Mouse (Mus musculus) hindbrain, embryonic 10.5 days (tissue): ENCODE results near the gene Bicdl2. TPM values are rescaled to one million over a fixed set of nuclear protein-coding genes. Genes with fewer than 3 reads are reported as not detected.

Experiments
- DNase-seq: peaks from one replicate; pipeline ENCODE4 v3.0.0-alpha.2; 2017; ENCODE audit warnings: low spot score
- H3K27ac ChIP-seq: fragments of 300-500 bp; sonication (generic); 2 replicates; pipeline ENCODE4 v1.5.1; 2016; ENCODE audit warnings: mild to moderate bottlenecking, moderate library complexity
- H3K27me3 ChIP-seq: fragments of 300-500 bp; sonication (generic); 2 replicates; pipeline ENCODE4 v1.6.1; 2016; ENCODE audit warnings: mild to moderate bottlenecking; ENCODE audit not compliant: poor library complexity, insufficient read depth, severe bottlenecking
- H3K36me3 ChIP-seq: fragments of 300-500 bp; sonication (generic); 2 replicates; pipeline ENCODE4 v1.6.1; 2016; ENCODE audit warnings: mild to moderate bottlenecking, moderate library complexity
- H3K4me1 ChIP-seq: fragments of 300-500 bp; sonication (generic); replicated peaks from 2 replicates; pipeline ENCODE4 v1.6.1; 2016; ENCODE audit warnings: mild to moderate bottlenecking
- H3K4me3 ChIP-seq: fragments of 300-500 bp; sonication (generic); 2 replicates; pipeline ENCODE4 v1.5.1; 2016; ENCODE audit warnings: mild to moderate bottlenecking, moderate library complexity
- H3K9me3 ChIP-seq: fragments of 300-500 bp; sonication (generic); 2 replicates; pipeline ENCODE4 v1.6.1; 2016; ENCODE audit warnings: mild to moderate bottlenecking, moderate library complexity
- WGBS: fragments of 180-500 bp; shearing (Covaris S2); methylation state at CpG from one replicate; pipeline ENCODE4 v1.1.7; 2016; 5-methylcytosine and 5-hydroxymethylcytosine counted together
- polyA plus RNA-seq: library from polyadenylated mRNA; unstranded; fragments of >200 nt; fragmentation: Nextera tagmentation; extraction: Ambion mirVana; gene quantifications from 2 replicates; pipeline ENCODE4 v1.2.1, GENCODE M21; 2016

The Bicdl2 gene
- polyA plus RNA-seq, 1 experiment from 2014 or later: 0.51 TPM

- H3K27ac ChIP-seq: no peak overlapping the region
- H3K36me3 ChIP-seq: no peaks in the 10 kb centered on the region
- no peak for DNase-seq
- 89% methylated on average over 3 of the region's 3 CpGs for WGBS
- H3K27me3 ChIP-seq: peaks cover 45% of the 10 kb centered on the region
- H3K4me1 ChIP-seq: peaks cover 13% of the 10 kb centered on the region; the same call in 1 of the 2 replicates
- H3K9me3 ChIP-seq: no peaks in the 10 kb centered on the region
- H3K4me3 ChIP-seq: no peak overlapping the region
These were observed 1.9 kb upstream of the Bicdl2 start for GRCm38 (mm10) chr17:23658450-23658849.

DNA sequence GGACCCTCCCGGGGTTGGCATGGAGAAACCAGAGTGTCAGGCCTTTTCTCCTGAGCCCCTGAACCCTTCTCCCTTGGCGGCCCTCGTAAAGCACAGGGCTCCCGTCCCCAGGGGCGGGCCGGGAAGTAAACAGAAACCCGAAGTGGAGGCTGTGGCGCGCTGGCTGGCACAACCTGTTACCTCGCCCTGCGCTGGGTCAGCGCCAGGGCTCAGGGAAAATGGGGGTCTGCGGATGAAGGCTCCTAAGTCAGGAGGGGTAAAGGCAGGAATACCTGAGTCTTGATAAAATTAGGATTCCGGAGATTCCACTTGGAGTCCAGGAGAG lies 532 bp downstream of the Bicdl2 start:
- peaks cover 22% of the 10 kb centered on the region for H3K4me1 ChIP-seq
- DNase-seq: no peak
- WGBS: 3% methylated on average over 14 of the region's 14 CpGs
- H3K9me3 ChIP-seq: no peaks in the 10 kb centered on the region
- no peak overlapping the region for H3K27ac ChIP-seq
- no peaks in the 10 kb centered on the region for H3K36me3 ChIP-seq
- peaks cover 45% of the 10 kb centered on the region for H3K27me3 ChIP-seq
- peak overlapping the region; percentile 32; the same call in 1 of the 2 replicates for H3K4me3 ChIP-seq

- Histone ChIP-seq H3K27ac (no peak overlapping the region), H3K4me1 (peaks cover 24% of the 10 kb centered on the region), H3K4me3 (0 out of 2 replicates have a peak overlapping the region, but pooled peaks have one; percentile 32), H3K27me3 (peaks cover 45% of the 10 kb centered on the region), H3K9me3 (no peaks in the 10 kb centered on the region), H3K36me3 (peaks cover 6% of the 10 kb centered on the region)
- WGBS: 2% methylated on average over 9 of the region's 9 CpGs
- no peak for DNase-seq
These were observed 1.2 kb downstream of the Bicdl2 start for GRCm38 (mm10) chr17:23661526-23661925.

DNA sequence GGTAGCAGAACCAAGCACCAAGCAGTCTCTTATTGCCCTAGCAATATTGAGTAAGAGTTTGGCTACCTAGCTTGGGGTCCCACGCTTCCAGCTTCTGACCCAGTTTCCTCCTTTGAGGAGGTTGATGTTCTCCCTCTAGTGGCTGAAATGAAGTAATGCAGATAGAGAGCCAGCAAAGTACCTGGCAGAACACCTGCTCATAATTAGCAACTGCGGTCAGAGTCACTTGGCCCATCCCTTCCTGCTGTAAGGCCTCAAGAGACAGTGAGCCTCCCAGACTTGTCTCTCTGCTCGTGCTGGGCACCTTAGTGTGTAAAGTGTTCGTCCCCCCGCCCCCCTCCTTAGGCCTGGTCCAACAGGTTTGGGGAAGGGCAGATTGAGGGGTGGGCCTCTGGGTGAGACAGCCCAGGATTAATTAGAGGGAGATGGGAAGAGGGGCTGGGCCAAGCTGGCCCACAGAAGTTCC lies 4.3 kb downstream of the Bicdl2 start:
- Histone ChIP-seq H3K27ac (no peak overlapping the region), H3K27me3 (peaks cover 38% of the 10 kb centered on the region), H3K4me3 (no peak overlapping the region), H3K36me3 (peaks cover 36% of the 10 kb centered on the region), H3K9me3 (no peaks in the 10 kb centered on the region), H3K4me1 (peaks cover 24% of the 10 kb centered on the region)
- DNase-seq: no peak
- WGBS: 12% methylated on average over 5 of the region's 5 CpGs

- Histone ChIP-seq H3K4me1 (peaks cover 24% of the 10 kb centered on the region), H3K36me3 (peaks cover 45% of the 10 kb centered on the region), H3K27me3 (peaks cover 29% of the 10 kb centered on the region), H3K9me3 (no peaks in the 10 kb centered on the region), H3K4me3 (no peak overlapping the region), H3K27ac (no peak overlapping the region)
- DNase-seq: no peak
- 80% methylated on average over 14 of the region's 14 CpGs for WGBS
These were observed 5.2 kb downstream of the Bicdl2 start for GRCm38 (mm10) chr17:23665511-23665910.

DNA sequence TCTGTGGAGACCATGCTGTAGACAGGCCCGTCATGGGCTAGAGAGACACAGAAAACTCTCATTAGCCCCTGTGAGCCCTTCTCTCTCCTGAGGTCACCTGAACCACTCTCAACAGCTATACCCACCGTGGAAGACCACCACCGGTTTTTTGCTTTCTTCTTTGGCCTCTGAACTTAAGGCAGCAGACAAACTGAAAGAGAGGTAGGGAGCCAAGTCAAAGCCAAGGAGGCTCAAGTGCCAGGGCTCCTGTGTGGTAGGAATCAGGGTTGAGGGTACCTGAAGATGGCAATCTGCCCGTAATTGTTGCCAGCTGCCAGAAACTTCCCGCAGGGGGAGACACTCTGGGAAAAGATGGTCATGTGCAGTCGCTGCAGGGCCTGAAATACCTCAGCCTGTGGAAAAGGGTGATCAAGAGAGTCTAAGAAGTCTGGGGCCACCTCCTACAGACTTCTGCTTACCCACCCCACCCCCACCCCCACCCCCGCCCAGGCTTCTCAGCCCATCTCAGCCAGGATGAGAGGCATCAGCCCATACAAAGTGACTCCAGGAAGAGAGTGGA lies 10.3 kb downstream of the Bicdl2 start:
- peaks cover 17% of the 10 kb centered on the region for H3K27me3 ChIP-seq
- H3K36me3 ChIP-seq: peaks cover 48% of the 10 kb centered on the region
- DNase-seq: no peak
- no peak overlapping the region for H3K27ac ChIP-seq
- H3K9me3 ChIP-seq: no peaks in the 10 kb centered on the region
- WGBS: 94% methylated on average over 7 of the region's 7 CpGs
- H3K4me3 ChIP-seq: no peak overlapping the region
- peaks cover 37% of the 10 kb centered on the region for H3K4me1 ChIP-seq

DNA sequence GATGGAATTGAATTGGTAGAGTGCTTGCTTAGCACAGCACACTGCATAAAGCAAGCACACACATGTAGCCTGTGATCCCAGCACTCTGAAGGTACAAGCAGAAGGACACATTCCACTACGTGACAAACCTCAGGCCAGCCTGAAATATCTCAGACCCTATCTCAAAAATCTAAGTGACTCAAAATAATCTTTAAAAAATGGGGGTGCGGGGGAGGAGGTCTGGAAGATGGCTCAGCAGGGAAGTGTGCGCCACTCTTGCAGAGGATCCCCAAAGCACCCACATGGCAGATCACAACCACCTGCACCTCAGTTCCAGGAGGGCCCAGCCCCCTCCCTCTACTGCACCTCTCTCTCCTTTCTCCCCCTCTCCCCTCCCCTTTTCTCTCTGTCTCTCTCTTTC lies 11.2 kb downstream of the Bicdl2 start:
- WGBS: 92% methylated on average over 3 of the region's 3 CpGs
- Histone ChIP-seq H3K36me3 (peaks cover 43% of the 10 kb centered on the region), H3K9me3 (no peaks in the 10 kb centered on the region), H3K4me1 (peaks cover 41% of the 10 kb centered on the region), H3K4me3 (no peak overlapping the region), H3K27ac (no peak overlapping the region), H3K27me3 (peaks cover 27% of the 10 kb centered on the region)
- no peak for DNase-seq

GRCm38 (mm10) chr17:23672761-23673160 lies 12.5 kb downstream of the Bicdl2 start:
- Histone ChIP-seq H3K27me3 (peaks cover 37% of the 10 kb centered on the region), H3K27ac (no peak overlapping the region), H3K4me3 (peak overlapping the region; percentile 70), H3K9me3 (no peaks in the 10 kb centered on the region), H3K36me3 (peaks cover 30% of the 10 kb centered on the region), H3K4me1 (peaks cover 52% of the 10 kb centered on the region)
- no peak for DNase-seq
- 68% methylated on average over 3 of the region's 3 CpGs for WGBS

- WGBS: under 1% methylated on average over 45 of the region's 45 CpGs
- H3K27ac ChIP-seq: peak within 1 kb of the TSS; percentile 93
These were observed 13.2 kb downstream of the Bicdl2 start, which contains the start of the genes Hcfc1r1 and Thoc6 for GRCm38 (mm10) chr17:23673424-23674073. TSS of gene Hcfc1r1 (plus strand) at chr17:23673596. TSS of gene Thoc6 (minus strand) at chr17:23673882.

DNA sequence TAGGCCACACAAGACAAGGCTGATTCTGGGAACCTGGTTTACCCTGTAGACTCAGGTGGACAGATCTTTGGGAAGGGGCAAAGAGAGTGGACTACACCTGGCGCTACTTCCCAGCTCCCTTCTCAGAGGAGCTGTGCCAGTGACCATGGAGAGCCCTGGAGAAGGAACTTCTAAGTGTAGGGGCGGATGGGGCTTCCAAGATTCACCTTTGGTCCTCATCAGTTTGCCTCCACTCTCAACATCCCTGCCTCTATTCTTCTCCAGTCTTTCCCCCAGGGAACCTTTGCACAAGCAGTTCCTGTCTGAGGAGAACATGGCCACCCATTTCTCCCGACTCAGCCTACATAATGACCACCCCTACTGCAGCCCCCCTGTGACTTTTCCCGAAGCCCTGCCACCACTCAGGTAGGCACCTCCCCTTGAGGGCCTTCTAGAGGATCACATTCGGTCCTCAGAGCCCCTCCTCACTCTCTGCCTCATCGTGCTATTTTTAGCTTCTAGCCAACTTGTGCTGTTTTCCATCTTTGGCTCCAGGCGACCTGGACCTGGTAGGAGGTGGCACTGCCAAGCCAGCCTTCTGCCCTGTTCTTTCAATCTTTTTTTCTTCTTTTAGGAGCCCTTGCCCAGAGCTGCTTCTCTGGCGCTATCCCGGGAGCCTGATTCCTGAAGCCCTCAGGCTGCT lies 14.1 kb downstream of the Bicdl2 start:
- no peaks in the 10 kb centered on the region for H3K9me3 ChIP-seq
- H3K4me3 ChIP-seq: peak overlapping the region; percentile 70
- peaks cover 14% of the 10 kb centered on the region for H3K36me3 ChIP-seq
- H3K4me1 ChIP-seq: peaks cover 55% of the 10 kb centered on the region
- H3K27me3 ChIP-seq: peaks cover 53% of the 10 kb centered on the region
- H3K27ac ChIP-seq: peak overlapping the region; percentile 93
- WGBS: 49% methylated on average over 9 of the region's 9 CpGs
- no peak for DNase-seq

More at GRCm38 (mm10) chr17:23673424-23674073, 13.2 kb downstream of the Bicdl2 start, which contains the start of the genes Hcfc1r1 and Thoc6:
- peaks cover 52% of the 10 kb centered on the region for H3K4me1 ChIP-seq
- peaks cover 45% of the 10 kb centered on the region for H3K27me3 ChIP-seq
- peaks cover 23% of the 10 kb centered on the region for H3K36me3 ChIP-seq
- peak; percentile 94 for DNase-seq
- H3K4me3 ChIP-seq: peak within 1 kb of the TSS; percentile 70
- no peaks in the 10 kb centered on the region for H3K9me3 ChIP-seq

- Histone ChIP-seq H3K27ac (no peak overlapping the region), H3K9me3 (no peaks in the 10 kb centered on the region), H3K4me3 (peak overlapping the region; percentile 60; the same call in 1 of the 2 replicates), H3K27me3 (peaks cover 61% of the 10 kb centered on the region), H3K4me1 (peaks cover 58% of the 10 kb centered on the region), H3K36me3 (peaks cover 7% of the 10 kb centered on the region)
- WGBS: 45% methylated on average over 5 of the region's 5 CpGs
- no peak for DNase-seq
These were observed 14.8 kb downstream of the Bicdl2 start for GRCm38 (mm10) chr17:23675127-23675526.

GRCm38 (mm10) chr17:23675564-23676281 lies 15.4 kb downstream of the Bicdl2 start:
- Histone ChIP-seq H3K9me3 (no peaks in the 10 kb centered on the region), H3K27ac (no peak overlapping the region; the same call in 1 of the 2 replicates), H3K4me3 (peak overlapping the region; percentile 60), H3K4me1 (peaks cover 58% of the 10 kb centered on the region), H3K27me3 (peaks cover 67% of the 10 kb centered on the region), H3K36me3 (peaks cover 1% of the 10 kb centered on the region)
- DNase-seq: no peak
- WGBS: 8% methylated on average over 15 of the region's 15 CpGs
